Mouse (Mus musculus): ENCODE data around the gene Ccn1.
A peak's percentile ranks its signal among the peaks of the same experiment; 100 is the strongest.

Ccn1 gene

DNA sequence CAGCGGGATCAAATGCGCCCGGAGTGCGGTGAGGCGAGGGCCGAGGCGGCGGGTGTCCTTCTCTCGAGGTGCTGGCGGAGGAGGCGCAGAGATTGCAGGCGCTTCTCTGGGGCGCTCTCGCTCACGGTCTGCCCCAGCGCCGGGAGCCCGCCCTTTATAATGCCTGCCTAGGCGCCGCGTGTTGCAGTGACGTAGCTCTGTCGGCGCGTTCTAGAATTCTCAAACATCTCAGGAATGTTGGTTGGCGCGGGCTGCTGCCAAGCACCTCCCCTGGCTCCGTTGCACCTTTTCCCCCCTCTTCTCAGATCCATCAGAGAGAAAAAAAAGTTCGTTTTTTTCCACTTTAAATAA, at the start of gene Ccn1:
Gene Ccn1 (minus strand): TSS at position 130 of the 351 bp plus-strand sequence.
- DNase-seq (ENCODE audit: extremely low read depth, low read depth, low spot score) = no peak

DNA sequence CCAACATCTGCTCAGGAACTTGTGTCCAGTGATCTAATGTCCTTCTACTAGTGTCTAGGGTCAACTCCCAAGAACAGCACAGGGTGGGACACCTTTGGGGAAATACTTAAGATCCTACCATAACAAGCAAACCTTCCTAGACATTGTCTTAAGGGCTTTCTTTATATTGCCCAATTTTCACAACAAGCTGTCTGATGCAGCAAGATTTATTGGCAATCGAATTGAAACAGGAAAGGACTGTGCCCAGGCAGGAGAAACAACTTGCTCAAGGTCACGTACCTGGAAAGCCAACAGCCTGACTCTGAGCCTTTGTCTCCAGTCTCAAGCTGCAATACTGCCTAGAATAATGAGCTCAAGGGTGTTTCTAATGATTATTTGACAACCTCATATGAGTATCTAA, 43.6 kb upstream of the Ccn1 start:
- DNase-seq (ENCODE audit: extremely low read depth, low read depth, low spot score) = peak; percentile 69

DNA sequence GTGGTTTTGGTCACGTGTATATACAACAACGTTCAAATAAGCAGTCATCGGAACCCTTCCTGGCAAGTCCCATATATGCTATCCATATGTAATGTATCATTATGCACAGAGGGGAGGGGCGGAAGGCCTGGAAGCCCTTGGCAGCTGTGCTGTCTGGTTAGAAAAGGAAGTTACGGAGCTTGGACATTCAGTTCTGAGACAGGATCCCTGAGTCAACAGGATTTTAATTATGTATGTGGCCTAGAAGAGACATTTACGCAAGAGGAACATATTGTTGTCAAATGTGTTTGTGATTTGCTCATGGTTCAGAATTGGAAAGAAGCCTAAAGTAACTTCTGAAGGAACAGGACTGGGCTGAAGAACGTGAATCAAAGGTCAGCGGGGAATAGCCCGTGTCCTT, 42.3 kb upstream of the Ccn1 start:
- DNase-seq (ENCODE audit: extremely low read depth, low read depth, low spot score) = peak; percentile 78

GRCm38 (mm10) chr3:145691415-145691814, 41.6 kb upstream of the Ccn1 start:
- no peak for DNase-seq (ENCODE audit: extremely low read depth, low read depth, low spot score)

DNA sequence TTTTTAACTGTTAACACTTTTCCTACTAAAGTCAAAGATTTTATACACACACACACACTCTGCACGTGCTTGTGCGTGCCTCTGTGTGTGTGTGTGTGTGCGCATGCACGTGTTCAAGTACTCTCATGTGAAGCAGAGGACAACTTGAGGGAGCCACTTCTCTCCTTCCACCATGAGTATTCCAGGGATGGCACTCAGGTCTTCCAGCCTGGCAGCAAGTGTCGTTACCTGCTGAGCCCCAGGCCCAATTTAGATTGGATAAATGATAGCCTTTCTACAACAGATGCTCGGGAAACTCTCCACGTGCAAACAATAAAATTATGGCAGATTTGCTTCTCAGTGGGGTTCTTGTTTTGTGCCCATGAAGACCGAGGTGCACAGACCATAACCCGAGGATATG, 39.5 kb upstream of the Ccn1 start:
- DNase-seq (ENCODE audit: extremely low read depth, low read depth, low spot score) = no peak

- no peak for DNase-seq (ENCODE audit: extremely low read depth, low read depth, low spot score)
These were observed 38.1 kb upstream of the Ccn1 start for GRCm38 (mm10) chr3:145687836-145688235.

DNA sequence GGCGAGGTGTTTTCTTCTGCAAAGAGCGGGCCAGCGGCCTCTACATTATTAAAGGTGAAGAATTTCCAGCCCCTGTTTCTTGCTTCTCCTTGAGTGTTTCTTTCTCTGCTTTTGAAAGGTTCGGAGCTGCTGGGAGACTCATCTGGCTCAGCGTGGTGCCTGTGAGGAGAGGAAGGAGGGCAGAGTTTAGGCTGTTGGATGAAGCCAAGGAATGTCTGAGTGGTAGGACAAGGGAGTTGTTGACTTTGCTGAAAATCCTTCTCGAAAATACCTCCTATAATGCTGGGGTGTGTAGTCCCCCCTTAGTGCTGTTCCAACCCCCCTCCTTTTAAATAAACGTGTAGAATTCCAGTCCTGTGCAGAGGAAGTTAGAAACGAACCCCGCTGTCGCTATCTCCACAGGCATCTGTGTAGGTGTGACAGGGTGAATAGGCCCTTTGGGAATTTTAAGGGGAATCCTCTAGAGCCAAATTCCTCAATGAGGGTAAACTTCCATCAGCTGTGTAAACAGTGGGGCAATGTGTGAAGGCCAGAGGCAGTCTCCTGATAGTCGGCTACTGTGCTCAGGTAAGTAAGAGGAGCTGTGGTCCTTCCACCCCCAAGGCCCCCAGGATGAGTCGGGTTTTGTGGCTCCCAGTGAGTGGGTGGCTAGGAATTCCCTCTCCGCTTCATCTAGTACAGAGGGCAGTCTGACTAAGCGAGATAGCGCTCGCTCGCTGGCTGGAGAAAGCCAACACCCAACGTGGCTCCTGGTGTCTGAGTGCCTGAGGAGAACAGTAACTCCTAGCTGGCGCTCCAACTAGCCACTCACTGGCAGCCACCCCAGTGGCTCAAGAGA, 35.0 kb upstream of the Ccn1 start:
- peak; percentile 23 for DNase-seq (ENCODE audit: extremely low read depth, low read depth, low spot score)

DNA sequence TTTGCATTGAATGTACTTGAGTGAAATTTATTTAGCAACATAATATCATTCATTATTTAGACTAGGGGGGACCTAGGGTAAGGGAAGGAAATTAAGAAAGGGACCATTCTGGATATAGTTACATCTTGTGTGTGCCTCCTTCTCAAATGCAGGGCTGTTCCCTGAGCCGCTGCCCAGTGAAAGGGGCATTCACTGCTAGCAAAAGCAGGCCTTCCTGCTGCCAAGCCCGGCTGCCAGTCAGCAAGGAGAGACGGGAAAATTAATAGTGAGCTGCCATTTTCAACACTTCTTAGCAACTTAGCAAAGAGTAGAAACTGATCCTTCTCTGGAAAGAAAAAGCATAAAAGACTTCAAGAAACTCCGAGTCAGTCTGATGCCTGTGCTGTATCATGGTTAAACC, 34.4 kb upstream of the Ccn1 start:
- DNase-seq (ENCODE audit: extremely low read depth, low read depth, low spot score) = no peak

DNA sequence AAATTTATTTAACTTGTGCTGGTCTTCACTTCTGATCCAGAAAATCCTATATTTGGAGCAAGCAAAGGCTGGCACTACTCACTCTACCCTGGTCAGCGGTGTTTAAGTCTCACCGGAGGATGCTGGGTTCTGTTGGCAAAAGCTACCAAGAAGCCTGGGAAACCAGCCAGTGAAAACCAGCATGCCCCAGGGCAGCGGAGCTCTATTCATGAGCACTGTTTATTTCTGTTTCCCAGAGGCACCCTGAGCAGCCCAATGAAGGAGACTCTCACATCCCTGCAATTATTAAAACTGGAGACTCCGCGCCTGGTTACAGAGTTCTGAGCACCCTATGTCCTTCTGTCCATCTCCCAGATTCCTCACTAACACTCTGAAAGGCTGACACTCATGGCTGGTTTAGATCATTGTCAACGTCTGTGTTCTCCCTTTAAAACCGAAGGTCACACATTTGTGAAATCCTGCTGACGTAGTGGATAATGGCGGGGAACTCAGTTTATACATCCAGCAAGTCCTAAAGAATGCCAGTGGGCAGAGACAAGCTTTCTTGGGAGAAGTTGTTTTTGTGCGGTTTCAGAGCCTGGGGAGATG, 31.7 kb upstream of the Ccn1 start:
- DNase-seq (ENCODE audit: extremely low read depth, low read depth, low spot score) = no peak

DNA sequence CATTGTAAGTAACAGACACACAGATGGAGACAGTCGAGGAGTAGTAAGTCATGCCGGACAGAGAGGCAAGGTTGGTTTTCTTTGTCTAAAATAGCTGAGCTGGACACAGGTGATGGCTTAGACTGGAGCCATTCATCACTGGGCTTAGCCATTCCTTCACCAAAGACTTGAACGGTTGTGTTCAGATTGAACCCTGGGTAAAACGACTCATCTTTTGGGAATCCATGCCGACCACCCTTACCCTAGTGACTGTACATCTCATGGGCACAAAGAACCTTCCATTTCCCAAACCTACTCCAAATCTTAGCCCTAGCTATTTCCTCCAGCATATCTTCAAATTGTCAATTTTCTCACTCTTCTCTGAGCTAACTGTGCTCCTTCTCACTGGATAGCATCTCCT, 30.9 kb upstream of the Ccn1 start:
- no peak for DNase-seq (ENCODE audit: extremely low read depth, low read depth, low spot score)

DNA sequence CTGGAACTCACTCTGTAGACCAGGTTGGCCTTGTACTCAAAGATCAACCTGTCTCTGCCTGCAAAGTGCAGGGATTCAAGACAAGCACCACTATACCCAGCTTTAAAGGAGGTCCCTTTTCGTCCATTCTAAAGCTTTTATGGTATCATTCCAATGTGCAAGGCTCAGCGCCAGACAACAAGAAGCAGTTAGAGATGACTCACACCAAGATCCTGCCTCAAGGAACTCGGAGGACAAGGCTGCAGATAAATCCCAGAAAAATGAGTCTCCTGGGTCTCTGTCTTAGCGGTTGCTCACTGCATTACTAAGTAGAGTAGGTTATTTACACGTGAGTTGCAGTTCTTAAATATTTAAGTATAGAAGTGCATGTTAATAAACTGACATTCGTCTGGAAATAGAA, 26.4 kb upstream of the Ccn1 start:
- DNase-seq (ENCODE audit: extremely low read depth, low read depth, low spot score) = no peak

- DNase-seq (ENCODE audit: extremely low read depth, low read depth, low spot score) = no peak
These were observed 25.0 kb upstream of the Ccn1 start for GRCm38 (mm10) chr3:145674815-145675214.

DNA sequence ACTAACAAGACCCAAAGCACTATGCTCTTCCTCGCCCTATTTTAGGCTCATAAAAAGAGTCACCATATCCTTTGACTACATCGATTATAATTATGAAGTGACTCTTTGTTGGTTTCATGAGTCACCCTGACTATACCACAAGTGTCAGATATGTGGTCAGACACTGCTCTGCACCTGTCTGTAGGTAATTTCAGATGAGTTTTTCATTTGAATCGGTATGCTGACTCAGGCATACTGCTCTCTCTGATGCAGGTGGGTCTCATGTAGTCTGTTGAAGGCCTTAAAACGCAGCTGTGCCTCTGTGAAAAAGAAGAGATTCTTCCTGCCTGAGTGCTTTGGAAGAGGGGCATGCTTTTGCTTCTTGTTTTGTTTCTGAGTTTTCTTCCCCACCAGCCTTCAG, 16.6 kb upstream of the Ccn1 start:
- DNase-seq (ENCODE audit: extremely low read depth, low read depth, low spot score) = no peak

DNA sequence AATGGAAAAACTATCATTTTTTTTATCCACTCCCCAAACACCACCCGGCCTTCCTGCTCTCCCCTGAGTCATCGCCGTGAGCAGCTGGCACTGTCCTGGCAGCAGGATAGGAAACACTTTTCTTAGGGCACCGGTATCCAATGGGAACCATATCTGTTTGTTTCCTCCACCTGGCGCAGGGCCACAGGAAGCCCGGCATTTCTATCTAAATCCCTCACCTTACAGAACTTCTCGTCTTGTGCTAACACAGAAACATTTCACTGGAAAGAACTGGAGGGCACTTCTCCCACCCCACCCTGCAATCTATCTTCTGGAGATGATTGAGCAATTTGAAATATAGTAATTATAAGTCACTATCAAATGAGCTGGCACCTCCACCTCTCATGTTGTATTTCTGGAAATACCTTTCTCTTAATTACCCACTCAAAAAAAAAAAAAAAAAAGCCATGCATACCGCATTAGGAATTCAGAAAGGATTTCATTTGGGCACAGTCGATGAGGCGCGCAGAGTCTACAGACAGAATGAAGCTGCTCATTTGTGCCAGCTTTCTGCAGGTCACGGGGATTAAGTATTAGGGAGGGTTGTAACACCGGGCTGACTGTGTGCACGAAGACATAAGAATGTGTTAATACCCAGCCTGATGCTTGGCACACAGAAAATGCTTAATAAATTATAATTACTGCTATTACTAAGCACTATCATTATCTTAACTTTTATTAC, 7.4 kb upstream of the Ccn1 start:
- DNase-seq (ENCODE audit: extremely low read depth, low read depth, low spot score) = no peak

DNA sequence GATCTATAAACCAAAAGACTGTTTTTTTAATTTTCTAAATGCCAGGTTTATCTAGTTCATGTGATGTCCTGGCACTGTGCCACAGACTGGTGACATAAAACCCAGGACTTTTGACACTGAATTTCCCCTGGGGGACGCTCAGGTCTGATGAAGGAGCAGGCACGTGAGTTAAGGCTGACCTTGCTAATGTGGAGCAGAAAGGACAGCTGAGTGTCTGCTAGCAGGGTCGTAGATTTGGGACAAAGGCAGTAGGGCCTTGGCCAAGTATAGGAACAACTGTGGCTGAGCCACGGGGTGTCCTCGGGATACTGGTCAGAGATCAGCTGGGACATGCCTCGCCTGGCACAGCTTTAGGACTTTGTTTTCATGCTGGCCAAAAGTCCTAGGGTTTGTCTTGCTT, 5.2 kb upstream of the Ccn1 start:
- DNase-seq (ENCODE audit: extremely low read depth, low read depth, low spot score) = no peak

DNA sequence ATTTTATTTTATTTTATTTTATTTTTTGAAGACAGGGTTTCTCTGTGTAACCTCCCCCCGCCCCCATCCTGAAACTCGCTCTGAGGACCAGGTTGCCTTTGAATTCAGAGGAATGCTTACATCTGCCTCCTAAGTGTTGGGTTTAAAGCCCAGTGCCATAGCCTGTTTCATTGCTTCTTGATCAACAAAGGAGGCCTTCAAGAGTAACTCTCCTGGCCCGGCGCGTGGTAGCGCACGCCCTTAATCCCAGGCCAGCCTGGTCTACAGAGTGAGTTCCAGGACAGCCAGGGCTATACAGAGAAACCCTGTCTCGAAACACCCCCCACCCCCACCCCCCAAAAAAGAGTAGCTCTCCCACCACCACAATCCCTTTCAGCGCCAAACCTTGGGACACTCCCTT, 4.2 kb upstream of the Ccn1 start:
- DNase-seq (ENCODE audit: extremely low read depth, low read depth, low spot score) = no peak

DNA sequence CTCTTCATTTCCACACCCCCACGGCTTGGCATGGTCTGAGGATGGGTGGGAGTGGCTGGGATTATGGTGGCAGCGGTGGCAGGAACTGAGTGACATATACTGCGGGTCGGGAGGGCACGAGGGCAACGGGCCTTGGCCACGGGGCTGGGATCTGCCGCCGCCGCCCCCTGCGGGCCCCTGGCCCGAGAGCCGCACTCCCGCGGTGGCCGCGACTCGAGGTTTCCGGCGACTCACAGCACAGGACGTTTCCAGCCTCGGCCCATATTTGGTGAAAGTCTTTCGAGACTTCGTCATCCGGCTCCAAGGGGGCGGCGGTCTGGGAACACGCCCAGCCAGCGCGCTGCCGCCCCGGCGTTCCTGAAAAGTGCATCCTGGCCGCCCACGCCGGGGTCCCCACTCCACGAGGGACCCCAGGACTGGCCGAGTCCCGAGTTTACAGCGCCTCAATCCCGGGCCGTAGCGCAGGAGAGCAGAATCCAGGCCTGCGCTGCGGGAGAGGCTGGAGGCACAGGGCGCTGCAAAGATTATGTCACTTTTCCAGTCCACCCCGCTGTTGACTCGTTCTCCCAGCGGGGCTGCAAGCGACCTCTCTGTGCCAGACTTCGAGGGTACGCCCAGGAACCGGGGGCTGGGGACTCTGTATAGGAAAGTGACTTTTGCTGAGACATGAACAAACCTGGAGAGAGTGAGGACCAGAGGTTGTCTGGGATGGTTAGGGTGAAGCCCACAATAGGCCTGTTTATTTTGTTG, 3.6 kb upstream of the Ccn1 start:
- no peak for DNase-seq (ENCODE audit: extremely low read depth, low read depth, low spot score)

DNA sequence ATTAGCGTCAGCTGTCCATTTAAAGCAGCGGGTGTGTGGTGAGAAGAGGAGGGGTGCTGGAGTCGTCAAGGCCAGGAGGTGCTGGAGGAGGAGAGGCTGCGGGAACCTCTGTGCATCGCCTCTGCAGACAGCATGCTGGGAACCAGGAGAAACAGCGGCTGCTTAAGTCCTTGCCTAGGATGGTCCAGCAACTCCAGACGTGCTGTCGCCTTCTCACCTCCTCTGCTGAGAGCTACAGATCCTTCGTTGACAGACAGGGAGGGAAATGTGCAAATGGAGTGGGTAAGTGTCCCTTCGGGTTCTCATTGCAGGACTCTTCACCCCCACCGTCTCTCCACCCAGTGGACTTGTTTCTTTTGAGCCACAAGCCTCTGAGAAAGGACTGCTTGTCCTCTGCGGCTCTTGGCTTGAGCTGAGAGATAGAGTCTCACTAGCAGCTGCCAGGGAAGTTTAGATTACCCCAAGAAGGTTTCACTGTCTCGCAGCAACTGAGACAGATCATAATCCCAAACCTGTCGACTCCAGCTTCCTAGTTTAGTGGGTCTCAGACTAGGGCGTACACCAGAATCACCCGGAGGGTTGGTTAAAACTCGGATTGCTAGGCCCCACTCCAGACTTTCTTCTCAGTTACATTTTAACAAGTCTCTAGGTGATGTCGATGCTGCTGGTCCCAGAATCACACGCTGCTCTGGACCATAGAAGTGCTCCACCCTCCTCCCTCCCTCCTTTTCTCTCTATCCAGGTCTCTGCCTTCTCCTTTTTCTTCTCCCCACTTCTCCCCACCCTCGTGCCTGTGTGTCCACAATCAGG, 2.7 kb upstream of the Ccn1 start:
- no peak for DNase-seq (ENCODE audit: extremely low read depth, low read depth, low spot score)

DNA sequence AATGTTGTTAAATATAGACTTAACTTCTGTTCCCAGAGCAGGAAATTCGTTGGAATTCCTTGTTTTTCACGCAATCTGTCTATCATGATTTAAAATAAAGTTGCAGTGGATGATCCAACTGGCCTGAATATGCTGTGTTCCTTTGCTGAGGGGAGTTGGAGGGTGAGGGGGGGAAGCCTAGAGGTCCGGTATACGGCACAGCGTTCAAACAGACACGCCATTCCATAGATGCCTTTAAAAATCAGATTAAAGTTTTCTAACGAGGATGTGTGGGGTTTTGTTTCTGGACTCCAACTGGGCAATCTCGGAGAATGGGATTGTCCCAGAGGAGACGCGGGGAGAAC, 2.2 kb upstream of the Ccn1 start:
- no peak for DNase-seq (ENCODE audit: extremely low read depth, low read depth, low spot score)

- no peak for DNase-seq (ENCODE audit: extremely low read depth, low read depth, low spot score)
These were observed 1.5 kb upstream of the Ccn1 start for GRCm38 (mm10) chr3:145651029-145651977.

Measured in fat pad, adult 2 months (tissue).